Mouse (Mus musculus): Measurements from ENCODE around the gene Igf2r.

DNA sequence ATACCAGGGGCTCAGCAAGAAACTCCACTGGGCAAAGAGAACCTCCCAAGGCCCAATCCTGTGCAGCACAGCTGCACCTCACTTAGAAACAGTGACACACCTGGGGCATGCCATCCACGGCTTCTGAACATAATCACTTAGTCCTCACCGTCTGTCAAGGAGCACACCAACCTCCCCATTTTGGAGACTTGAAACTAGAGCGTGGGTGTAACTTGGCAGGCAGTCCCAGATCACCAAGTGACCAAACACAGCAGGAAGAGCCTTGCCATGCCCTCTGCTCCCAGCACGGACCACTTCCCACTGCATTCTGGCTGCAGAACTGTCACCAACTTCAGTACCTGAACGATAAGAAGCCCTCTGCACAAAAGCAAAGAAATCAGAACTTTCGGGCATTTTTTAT is 12.3 kb downstream of the Igf2r start:
- TF ChIP-seq POLR2A (IDR thresholded peaks at IDR 0.05; ENCODE audit: borderline replicate concordance, control insufficient read depth, low read depth, low read length) (no peak), CTCF (IDR thresholded peaks at IDR 0.05; ENCODE audit: control insufficient read depth, insufficient read depth, low read length) (no peak)

Measured in bone marrow, adult 2 months (tissue).